Mouse (Mus musculus) CH12.LX (cell line): ENCODE data around the gene Htr2c. TPM values are rescaled to one million over a fixed set of nuclear protein-coding genes. Genes with fewer than 3 reads are reported as not detected.

ENCODE experiments used
- DNase-seq: peaks from one replicate; pipeline ENCODE4 v3.0.0-alpha.2; 2013; ENCODE audit errors: extremely low read depth
- H3K27ac ChIP-seq: 2 replicates; pipeline ENCODE4 v1.5.1; 2012; ENCODE audit warnings: low read depth, mild to moderate bottlenecking, control low read depth, moderate library complexity; ENCODE audit not compliant: insufficient read depth
- H3K27me3 ChIP-seq: replicated peaks from 2 replicates; pipeline ENCODE3; 2012; ENCODE audit warnings: inconsistent platforms
- H3K36me3 ChIP-seq, 2 experiments: replicated peaks in 1 of 2; 2 replicates each; pipeline versions ENCODE3 to v1.6.1; 2012; ENCODE audit warnings: inconsistent platforms in 1 of 2, low read length in 1 of 2, mild to moderate bottlenecking in 1 of 2, mixed read lengths in 1 of 2, moderate library complexity in 1 of 2; ENCODE audit not compliant: control insufficient read depth in 1 of 2, insufficient read depth in 1 of 2
- H3K4me1 ChIP-seq, 2 experiments: 2 replicates each; pipeline ENCODE4 v1.6.1; 2012; ENCODE audit warnings: inconsistent platforms in 1 of 2, moderate library complexity in 1 of 2; ENCODE audit not compliant: insufficient read depth in 2 of 2, control insufficient read depth in 1 of 2
- H3K4me2 ChIP-seq: 2 replicates; pipeline ENCODE4 v1.6.1; 2012; ENCODE audit warnings: low read depth, mild to moderate bottlenecking, control low read depth; ENCODE audit not compliant: poor library complexity, insufficient read depth, severe bottlenecking
- H3K4me3 ChIP-seq, 3 experiments: fragments of 150-350 bp in 1 of 3; sonication (generic) in 1 of 3; replicated peaks in 1 of 3; 2 replicates each; pipeline versions ENCODE3 to v1.5.1; 2011 to 2012; ENCODE audit warnings: low read depth in 2 of 3, low read length in 2 of 3, mild to moderate bottlenecking in 2 of 3, moderate library complexity in 2 of 3, control low read depth in 1 of 3, improper control_type of control experiment in 1 of 3, inconsistent platforms in 1 of 3, mixed read lengths in 1 of 3; ENCODE audit not compliant: poor library complexity in 1 of 3
- H3K79me2 ChIP-seq: replicated peaks from 2 replicates; pipeline ENCODE4 v1.6.1; 2012; ENCODE audit warnings: mild to moderate bottlenecking, moderate library complexity; ENCODE audit not compliant: control insufficient read depth, poor library complexity, insufficient read depth, severe bottlenecking; ENCODE audit errors: extremely low read depth
- H3K9ac ChIP-seq: 2 replicates; pipeline ENCODE4 v1.6.1; 2012; ENCODE audit warnings: low read depth, mild to moderate bottlenecking, control low read depth, moderate library complexity; ENCODE audit not compliant: insufficient read depth
- H3K9me3 ChIP-seq: replicated peaks from 2 replicates; pipeline ENCODE3; 2012; ENCODE audit warnings: low read length, inconsistent platforms, mixed read lengths
- ELF1 ChIP-seq: IDR thresholded peaks from 2 replicates; pipeline ENCODE4 v1.6.1; 2014; ENCODE audit warnings: low read depth, mild to moderate bottlenecking, inconsistent platforms, low read length, improper control_type of control experiment
- GABPA ChIP-seq: IDR thresholded peaks from 2 replicates; pipeline ENCODE4 v1.6.1; 2012; ENCODE audit warnings: low read depth, low read length, improper control_type of control experiment, inconsistent platforms; ENCODE audit not compliant: insufficient replicate concordance
- IRF4 ChIP-seq: IDR thresholded peaks from 2 replicates; pipeline ENCODE4 v1.6.1; 2014; ENCODE audit warnings: low read depth, mild to moderate bottlenecking, inconsistent platforms, low read length, improper control_type of control experiment
- JUN ChIP-seq: IDR thresholded peaks from 2 replicates; pipeline ENCODE4 v1.6.1; 2011; ENCODE audit warnings: low read depth, mild to moderate bottlenecking, low read length, improper control_type of control experiment, moderate library complexity; ENCODE audit not compliant: insufficient read depth
- MAX ChIP-seq: IDR thresholded peaks from 2 replicates; pipeline ENCODE4 v1.6.1; 2011; ENCODE audit warnings: low read length, improper control_type of control experiment
- MEF2A ChIP-seq: IDR thresholded peaks from 2 replicates; pipeline ENCODE4 v1.6.1; 2014; ENCODE audit warnings: low read depth, mild to moderate bottlenecking, inconsistent platforms, low read length, improper control_type of control experiment, borderline replicate concordance
- MYC ChIP-seq: IDR thresholded peaks from 2 replicates; pipeline ENCODE4 v1.6.1; 2011; ENCODE audit warnings: low read depth, mild to moderate bottlenecking, improper control_type of control experiment, low read length
- NRF1 ChIP-seq: IDR thresholded peaks from 2 replicates; pipeline ENCODE4 v1.6.1; 2014; ENCODE audit warnings: low read depth, mild to moderate bottlenecking, inconsistent platforms, low read length, improper control_type of control experiment, moderate library complexity
- PAX5 ChIP-seq: IDR thresholded peaks from 2 replicates; pipeline ENCODE4 v1.6.1; 2012; ENCODE audit warnings: low read length, inconsistent platforms, mixed read lengths
- POLR2A ChIP-seq: IDR thresholded peaks from 2 replicates; pipeline ENCODE4 v1.6.1; 2011; ENCODE audit warnings: low read depth, mild to moderate bottlenecking, improper control_type of control experiment, low read length
- POLR2AphosphoS2 ChIP-seq: IDR thresholded peaks from 2 replicates; pipeline ENCODE4 v1.6.1; 2011; ENCODE audit warnings: low read depth, low read length, improper control_type of control experiment
- RAD21 ChIP-seq: IDR thresholded peaks from 2 replicates; pipeline ENCODE4 v1.6.1; 2011; ENCODE audit warnings: low read depth, mild to moderate bottlenecking, low read length, improper control_type of control experiment, moderate library complexity
- RCOR1 ChIP-seq: conservative IDR thresholded peaks from 2 replicates; pipeline ENCODE4 v1.6.1; 2012; ENCODE audit warnings: low read depth, mild to moderate bottlenecking, inconsistent platforms, low read length, improper control_type of control experiment
- SIN3A ChIP-seq: IDR thresholded peaks from 2 replicates; pipeline ENCODE4 v1.6.1; 2012; ENCODE audit warnings: low read length, improper control_type of control experiment, inconsistent platforms
- TCF12 ChIP-seq: IDR thresholded peaks from 2 replicates; pipeline ENCODE4 v1.6.1; 2014; ENCODE audit warnings: low read depth, mild to moderate bottlenecking, inconsistent platforms, low read length, improper control_type of control experiment
- UBTF ChIP-seq: IDR thresholded peaks from 2 replicates; pipeline ENCODE4 v1.6.1; 2012; ENCODE audit warnings: low read depth, mild to moderate bottlenecking, inconsistent platforms, low read length, improper control_type of control experiment, moderate library complexity
- USF1 ChIP-seq: IDR thresholded peaks from 2 replicates; pipeline ENCODE4 v1.6.1; 2014; ENCODE audit warnings: low read depth, mild to moderate bottlenecking, inconsistent platforms, low read length, improper control_type of control experiment
- USF2 ChIP-seq: conservative IDR thresholded peaks from 2 replicates; pipeline ENCODE4 v1.6.1; 2011; ENCODE audit warnings: low read depth, low read length, improper control_type of control experiment
- ZC3H11A ChIP-seq: IDR thresholded peaks from 2 replicates; pipeline ENCODE4 v1.6.1; 2012; ENCODE audit warnings: low read depth, mild to moderate bottlenecking, inconsistent platforms, low read length, improper control_type of control experiment
- ZKSCAN1 ChIP-seq: IDR thresholded peaks from 2 replicates; pipeline ENCODE4 v1.6.1; 2012; ENCODE audit warnings: low read depth, inconsistent platforms, low read length, improper control_type of control experiment, borderline replicate concordance
- ZMIZ1 ChIP-seq: IDR thresholded peaks from 2 replicates; pipeline ENCODE4 v1.6.1; 2012; ENCODE audit warnings: low read depth, mild to moderate bottlenecking, inconsistent platforms, low read length, improper control_type of control experiment
- dilution Hi-C: fragments of 300-500 bp; cut with MboI; formaldehyde crosslinking; loops from 2 replicates; pipeline ENCODE4 v1.14.3; 2020; ENCODE audit warnings: low sequenced_read_pairs; ENCODE audit not compliant: extremely low pct_unique_long_range_greater_than_20kb, extremely low pct_ligation_motif_present
- in situ Hi-C: fragments of 300-500 bp; cut with MboI; formaldehyde crosslinking; loops from 3 replicates; pipeline ENCODE4 v1.14.3; 2019; ENCODE audit warnings: low sequenced_read_pairs, low pct_ligation_motif_present, low pct_unique_long_range_greater_than_20kb, mixed read lengths
- polyA plus RNA-seq: library from polyadenylated mRNA; unstranded; fragments of >175 nt; gene quantifications from 2 replicates; pipeline ENCODE4 v1.2.1, GENCODE M21; 2012; ENCODE audit warnings: low read depth; ENCODE audit not compliant: insufficient read length
- total RNA-seq, 2 experiments: library from RNA; depleted of rRNA; stranded (reverse); fragments of 300-350 nt in 1 of 2; fragments of >200 nt in 1 of 2; gene quantifications; 2 replicates each; pipeline ENCODE4 v1.2.3; 2012 to 2014

Htr2c gene
- total and polyA plus RNA-seq, 3 experiments, result not detected

DNA sequence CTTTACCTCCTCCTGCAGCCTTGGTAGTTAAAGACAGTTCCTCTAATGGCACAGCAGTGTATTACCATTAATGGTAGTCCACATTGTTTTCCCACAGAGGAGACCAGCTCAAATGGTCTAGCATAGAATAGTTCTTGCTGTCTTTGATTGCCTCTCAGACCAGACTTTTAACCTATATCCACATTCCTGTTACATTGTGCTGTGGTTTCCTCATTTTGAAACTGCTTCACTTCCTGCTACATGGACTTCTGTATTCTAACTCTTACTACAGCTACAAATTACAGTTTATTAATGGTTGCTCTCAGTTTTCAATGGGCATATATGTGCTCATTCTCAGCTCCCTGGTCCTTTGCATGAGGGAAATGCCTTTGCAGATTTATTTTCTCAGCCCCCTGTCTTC, 15.3 kb upstream of the Htr2c start:
- H3K27ac ChIP-seq, result no peak overlapping the region

DNA sequence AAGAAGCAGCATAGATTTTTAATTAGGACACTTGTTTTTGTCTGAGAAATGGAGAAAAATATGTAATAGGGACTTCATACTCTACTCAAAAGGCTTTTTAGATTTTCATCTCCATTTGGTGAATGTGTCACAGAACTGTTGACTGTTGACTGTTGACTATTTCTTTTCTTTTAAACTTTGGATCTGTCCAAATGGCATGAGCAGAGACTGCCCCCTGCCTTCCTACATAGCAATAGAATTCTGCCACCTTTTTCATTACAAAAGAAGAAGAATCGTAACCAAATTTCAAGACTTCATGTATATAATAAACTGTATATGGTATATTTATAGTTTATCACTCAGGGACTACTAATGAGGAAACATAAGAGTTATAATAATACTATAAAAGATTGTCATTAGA, 3.7 kb upstream of the Htr2c start:
- no peak for DNase-seq
- Histone ChIP-seq H3K9ac (no peak overlapping the region), H3K9me3 (peaks cover 6% of the 10 kb centered on the region)
- in situ Hi-C loops, result no loop called here
- TF ChIP-seq TCF12 (no peak), ZKSCAN1 (no peak), ELF1 (no peak), MYC (no peak), UBTF (no peak), GABPA (no peak), NRF1 (no peak), IRF4 (no peak), PAX5 (no peak), RAD21 (no peak), ZC3H11A (no peak), POLR2AphosphoS2 (no peak), USF1 (no peak), MEF2A (no peak), JUN (no peak), SIN3A (no peak)
- TF ChIP-seq, all 38 proteins: peak for 0
- H3K79me2 ChIP-seq, result no peaks in the 10 kb centered on the region
- dilution Hi-C loops, result no loop called here
- H3K36me3 ChIP-seq, result no peaks in the 10 kb centered on the region
- H3K27me3 ChIP-seq, result no peaks in the 10 kb centered on the region
- no peak overlapping the region for H3K27ac ChIP-seq
- H3K4me3 ChIP-seq, result no peak overlapping the region
- no peaks in the 10 kb centered on the region for H3K4me1 ChIP-seq
- no peak overlapping the region for H3K4me2 ChIP-seq

More for the DNA sequence above, 15.3 kb upstream of the Htr2c start:
- Histone ChIP-seq H3K9me3 (no peaks in the 10 kb centered on the region), H3K4me3 (no peak overlapping the region), H3K4me1 (no peaks in the 10 kb centered on the region), H3K27me3 (no peaks in the 10 kb centered on the region), H3K79me2 (no peaks in the 10 kb centered on the region), H3K4me2 (no peak overlapping the region), H3K9ac (no peak overlapping the region), H3K36me3 (no peaks in the 10 kb centered on the region)
- TF ChIP-seq POLR2A, result no peak
- TF ChIP-seq ZMIZ1, result no peak
- TF ChIP-seq RCOR1, result no peak
- TF ChIP-seq ZC3H11A, result no peak
- TF ChIP-seq GABPA, result no peak
- TF ChIP-seq MAX, result no peak
- TF ChIP-seq USF2, result no peak
- in situ Hi-C loops, result no loop called here
- dilution Hi-C loops, result no loop called here
- DNase-seq, result no peak
